Mouse (Mus musculus) ovary, postnatal 10 days (tissue): ENCODE measurements around the gene Gm20388.

Source experiments
- DNase-seq: peaks from one replicate; pipeline ENCODE4 v3.0.0; 2022; ENCODE audit warnings: low spot score

The Gm20388 gene

DNA sequence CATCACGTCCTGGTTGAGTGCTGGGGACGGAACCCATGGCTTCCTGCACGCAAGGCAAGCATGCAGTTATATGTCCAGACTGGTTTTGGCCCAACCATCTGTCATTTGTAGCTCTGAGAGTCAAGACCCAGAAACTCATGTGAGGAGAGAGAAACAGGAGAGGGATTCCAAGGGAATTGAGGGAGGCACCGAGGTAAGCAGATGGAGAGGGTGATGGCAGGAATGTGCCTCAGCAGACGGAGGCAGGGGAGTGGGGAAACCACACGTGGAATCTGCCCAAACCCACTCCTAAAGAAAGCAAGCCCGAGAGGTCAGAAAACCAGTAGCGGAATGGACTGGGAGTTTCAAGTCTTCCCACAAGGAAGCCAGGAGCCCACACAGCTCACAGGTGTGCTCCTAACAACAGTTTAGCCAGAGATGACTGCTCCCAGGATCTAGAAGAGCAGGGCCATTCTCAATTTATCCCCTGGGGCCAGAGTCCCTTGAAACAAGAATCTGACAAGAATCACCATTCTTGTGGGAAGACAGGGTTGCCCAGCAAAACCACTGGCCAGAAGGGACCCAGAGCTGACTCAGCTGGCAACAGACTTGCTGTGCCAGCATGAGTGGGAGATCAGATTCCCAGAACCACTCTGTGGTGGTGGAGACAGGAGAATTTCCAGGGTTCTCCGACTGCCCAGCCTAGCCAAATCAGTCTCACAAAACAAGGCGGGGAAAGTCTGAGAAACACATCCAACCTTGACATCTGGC lies 1772.6 kb downstream of the Gm20388 start:
- no peak for DNase-seq

DNA sequence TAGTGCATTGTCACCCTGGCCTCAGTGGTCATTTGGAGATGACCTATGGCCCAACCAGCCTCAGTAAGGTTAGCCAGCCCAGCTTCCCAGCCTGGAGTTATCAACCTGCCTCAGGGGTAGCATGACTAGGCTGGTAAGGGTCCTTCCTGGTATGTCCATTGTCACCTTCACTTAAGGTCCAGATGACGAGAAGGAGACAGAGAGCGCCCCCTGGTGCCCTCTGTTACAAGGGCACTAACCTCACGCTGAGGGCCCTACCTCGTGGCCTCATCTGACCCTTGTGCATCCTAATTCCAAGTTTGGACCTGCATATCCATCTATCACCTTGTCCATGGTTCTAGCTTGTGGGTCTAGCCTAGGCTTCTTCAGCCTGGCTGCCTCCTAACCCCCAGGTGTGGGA lies 1774.8 kb downstream of the Gm20388 start:
- DNase-seq = no peak

DNA sequence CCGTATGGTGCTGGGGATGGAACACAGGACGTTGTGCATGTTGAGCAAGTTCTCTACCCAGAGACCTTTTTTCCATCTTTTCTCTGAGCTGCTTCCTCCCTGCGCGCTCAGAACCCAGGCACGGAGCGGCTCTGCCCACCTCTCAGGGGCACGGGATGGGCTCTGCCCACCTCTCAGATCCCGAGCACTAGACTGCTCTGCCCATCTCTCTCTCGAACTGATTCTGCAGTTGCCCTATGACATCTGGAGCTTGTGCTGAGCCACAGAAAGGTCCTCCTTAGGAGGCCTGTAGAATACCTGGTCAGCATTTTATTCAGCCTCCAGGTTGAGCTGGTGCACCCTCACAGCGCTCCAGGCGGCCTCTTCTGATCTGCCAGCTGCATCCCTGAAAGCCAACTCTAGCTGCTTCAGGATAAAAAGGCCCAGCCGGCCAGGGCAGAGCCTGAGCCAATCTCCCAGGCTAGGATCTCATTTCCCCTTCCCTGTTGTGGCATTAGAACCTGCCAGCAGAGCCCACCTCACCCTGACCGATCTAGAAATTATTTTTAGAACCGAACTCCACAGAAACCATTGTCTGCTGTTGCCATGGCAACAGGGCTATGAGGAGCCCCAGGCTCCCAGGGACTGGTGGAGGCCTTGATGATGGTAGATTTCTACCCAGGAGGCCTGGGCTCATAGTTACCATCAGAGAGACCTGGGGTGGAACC lies 1777.0 kb downstream of the Gm20388 start:
- no peak for DNase-seq

DNA sequence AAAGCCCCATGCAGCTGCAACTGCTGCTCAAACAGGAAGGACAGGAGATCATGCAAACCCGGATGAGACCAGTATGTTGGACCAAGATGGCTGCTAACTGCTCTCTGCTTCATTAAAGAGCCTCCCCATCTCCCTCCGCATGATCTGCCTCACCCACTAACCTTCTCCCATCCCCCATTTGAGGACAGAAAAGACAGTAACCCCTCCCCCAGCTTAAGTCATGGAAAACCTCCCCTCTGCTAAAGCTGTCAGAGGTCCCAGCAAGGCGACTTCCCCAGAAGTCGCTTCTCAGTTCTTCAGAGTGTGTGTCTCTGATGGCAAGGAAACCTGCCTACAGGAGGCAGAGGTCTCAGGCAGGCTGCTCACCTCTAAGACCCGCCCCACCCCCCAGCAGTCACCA lies 1777.9 kb downstream of the Gm20388 start:
- no peak for DNase-seq

DNA sequence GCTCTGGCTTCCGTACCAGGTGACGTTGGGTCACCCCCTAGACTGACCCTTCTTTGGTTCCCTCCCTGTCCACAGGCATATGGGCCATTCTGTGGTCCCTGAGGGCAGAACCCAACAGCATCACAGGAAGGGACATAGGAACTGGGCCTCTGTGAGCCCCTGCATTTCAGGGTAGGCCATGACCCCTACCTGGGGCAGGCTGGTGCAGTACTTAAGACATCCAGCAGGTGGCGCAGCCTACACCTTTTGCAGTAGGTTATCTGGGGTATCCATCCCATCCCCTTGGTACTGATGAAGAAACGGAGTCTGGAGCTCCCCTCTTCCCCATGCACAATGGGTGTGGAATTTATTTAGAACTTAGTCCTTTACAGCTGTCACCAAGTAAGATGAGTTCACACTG lies 1783.8 kb downstream of the Gm20388 start:
- DNase-seq = no peak

DNA sequence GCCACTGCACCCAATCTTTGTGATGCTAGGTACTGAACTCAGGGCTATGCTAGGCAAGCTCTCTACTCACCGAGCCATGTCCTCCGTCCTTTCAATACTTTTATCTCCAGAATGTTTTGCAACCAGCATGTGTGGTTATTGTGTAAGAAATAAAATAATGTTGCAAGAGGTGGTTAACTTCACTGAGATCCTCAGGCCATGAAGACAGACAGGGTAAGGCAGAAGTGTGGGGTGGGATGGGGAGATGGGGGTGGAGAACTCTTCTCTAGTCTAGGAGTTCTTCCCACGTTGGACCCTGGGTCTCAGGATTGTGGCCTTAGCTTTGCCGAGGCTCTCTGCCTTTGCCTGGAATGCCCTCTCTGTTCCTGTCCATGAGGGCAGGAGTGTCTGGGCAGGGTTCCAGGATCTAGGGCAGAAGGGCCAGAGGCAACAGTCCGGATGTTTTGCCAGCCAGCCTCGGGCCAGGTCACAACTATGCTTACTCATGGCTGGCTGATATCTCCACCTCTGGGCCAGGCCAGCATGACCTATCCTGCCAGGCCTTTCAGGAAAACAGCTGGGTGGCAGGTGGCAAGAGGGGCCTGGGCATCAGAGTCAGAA lies 1785.0 kb downstream of the Gm20388 start:
- DNase-seq = no peak

DNA sequence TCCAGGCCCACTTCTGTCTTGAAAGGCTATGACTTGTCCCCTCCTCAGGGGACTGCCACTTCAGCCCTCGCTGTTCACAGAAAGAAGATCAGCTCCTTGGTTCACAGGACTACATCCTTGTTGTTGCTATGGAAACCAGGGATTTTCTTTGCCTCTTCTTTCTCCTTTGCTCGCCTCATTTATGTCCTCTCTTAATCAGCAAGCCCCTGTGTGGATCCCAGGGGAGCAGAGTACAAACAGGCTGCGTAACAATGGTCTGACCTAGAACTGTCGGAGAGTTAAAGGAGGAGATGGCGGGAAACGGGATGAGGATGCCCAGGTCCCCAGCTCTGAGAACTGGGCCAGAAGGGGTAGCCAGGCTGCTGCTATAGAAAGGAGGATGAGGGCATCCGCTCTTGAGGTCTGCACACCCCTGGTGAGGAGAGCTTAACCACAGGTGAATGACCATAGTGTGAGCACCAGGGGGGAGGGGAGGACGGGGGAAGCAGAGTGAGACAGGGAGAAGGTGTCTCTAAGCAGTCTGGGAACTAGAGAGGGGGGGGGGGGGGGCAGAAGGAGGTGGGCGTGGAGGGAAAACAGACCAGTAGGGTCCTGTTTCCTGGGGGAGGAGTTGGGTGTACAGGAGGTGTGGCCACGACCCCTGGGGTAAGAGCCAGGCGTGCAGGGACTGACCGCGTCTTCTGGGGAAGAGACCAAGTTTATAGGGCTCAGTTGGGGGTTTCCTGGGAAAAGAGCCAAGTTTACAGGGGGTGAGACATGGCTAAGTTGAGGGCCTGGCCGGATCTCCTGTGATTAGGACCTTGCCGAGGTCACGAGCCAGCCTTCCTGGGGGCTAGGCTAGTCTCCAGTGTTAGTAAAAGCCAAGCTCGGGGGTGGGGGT lies 1787.3 kb downstream of the Gm20388 start:
- DNase-seq = no peak

DNA sequence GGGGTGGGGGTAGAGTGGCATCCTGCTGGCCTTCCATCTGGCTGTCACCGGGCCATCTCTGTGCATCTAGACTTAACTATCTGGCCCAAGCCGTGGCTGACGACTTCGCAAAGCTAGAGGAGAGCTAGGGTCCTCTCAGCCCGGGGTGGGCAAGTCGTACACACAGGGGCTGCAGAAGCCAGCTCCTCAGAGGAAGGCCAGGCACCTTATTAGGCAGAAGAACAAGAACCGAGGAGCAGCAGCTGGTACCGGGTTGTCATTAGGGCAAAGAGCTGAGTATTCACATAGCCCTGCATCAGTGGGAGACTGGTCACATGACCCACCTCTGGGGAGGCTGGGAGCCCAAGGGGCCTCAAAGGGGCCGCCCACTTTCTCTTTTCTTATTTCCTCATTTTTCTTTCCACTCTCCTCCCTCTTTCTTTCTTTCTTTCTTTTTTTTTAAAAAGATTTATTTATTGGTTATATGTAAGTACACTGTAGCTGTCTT lies 1788.0 kb downstream of the Gm20388 start:
- no peak for DNase-seq

DNA sequence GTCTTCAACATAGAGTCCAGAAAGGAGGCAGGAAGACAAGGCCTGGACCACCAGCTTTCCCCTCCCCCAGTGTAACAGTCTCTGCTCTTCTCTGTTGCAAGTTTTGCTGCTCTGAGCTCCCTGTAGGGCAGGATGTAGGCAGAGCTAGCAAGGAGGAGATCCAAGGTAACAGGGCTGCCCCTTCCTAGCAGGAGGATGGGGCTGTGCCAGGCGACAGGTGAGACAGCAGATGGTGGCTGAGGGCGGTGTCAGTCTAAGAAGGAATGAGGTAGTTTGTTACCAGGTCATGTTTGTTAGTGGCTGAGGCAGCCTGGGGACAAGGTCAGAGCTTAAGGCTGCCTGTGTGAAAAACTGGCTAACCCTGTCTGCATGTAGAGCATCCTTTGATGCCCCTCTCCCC lies 1789.3 kb downstream of the Gm20388 start:
- DNase-seq = no peak

DNA sequence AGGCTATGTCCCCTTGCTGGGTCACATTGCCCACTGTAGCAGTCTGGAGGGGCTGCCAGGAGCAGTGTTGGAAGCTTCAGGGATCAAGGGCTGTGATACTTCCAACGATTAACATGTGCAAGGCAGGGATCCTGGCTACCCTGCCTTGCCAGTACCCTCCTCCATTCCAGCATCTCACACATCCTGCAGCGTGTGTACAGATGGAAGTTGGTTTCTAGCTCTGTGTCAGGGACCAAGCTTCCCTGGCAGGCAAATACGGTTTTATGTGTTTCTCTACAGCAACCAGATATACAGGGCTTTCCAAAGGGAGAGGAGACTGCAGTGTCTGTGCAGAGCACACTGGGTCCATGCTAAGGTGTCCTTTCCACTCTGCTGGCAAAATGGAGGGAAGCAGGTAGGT lies 1794.5 kb downstream of the Gm20388 start:
- DNase-seq = no peak

DNA sequence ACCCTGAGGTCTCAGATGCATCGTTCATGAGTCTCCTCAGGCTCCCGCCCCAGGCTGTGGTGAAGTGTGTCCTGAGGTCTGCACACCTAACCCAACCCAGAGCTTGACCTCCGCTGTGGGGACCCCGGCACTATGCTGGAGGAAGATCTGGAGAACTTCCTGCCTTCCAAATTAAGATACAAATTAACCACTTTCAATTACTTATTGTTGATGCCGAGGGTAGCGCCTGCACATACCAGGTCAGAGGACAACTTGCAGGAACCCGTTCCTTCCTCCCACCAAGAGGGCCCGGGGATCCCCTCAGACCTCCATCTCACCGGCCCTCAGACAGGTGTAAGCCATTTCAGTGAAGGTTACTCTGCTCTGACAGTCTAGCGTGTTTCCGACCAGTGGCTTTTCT lies 1796.3 kb downstream of the Gm20388 start:
- no peak for DNase-seq

DNA sequence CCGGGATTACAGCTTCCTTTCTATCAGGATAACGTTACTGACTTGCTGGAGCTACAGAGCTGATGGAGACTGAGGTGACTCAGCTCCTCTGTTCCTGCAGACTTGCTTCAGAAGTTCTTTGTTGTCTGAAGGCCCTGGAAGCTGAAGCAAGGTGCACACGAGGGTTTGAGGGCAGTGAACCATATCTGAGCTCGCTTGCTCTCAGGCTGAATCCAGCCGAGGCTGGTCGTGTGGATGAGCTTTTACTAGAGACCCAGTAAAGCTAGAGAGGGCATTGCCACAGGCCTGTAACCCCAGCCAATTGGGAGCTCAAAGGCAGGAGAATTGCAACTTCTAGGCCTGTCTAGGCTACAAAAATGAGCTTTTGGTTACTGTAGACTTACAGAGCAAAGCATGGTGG lies 1797.8 kb downstream of the Gm20388 start:
- no peak for DNase-seq

DNA sequence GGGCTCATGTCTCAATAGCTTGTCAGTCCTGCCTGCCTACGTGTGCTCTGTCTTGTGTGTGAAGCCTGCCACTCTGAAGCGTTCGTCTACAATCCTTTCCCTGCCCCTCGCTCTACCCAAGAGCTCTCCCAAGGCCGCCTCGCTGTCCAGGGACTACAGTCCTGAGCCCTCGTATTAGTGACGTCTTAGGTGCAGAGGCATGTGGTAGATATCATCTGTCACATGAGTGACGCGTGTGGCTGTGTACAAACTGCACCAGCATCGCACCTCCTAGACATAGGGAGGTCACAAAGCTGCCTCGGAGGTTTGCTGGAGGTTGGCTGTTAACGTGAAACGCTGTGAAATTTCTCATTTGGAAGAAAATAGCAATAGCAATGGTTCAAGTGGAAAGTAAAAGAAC lies 1806.9 kb downstream of the Gm20388 start:
- no peak for DNase-seq

DNA sequence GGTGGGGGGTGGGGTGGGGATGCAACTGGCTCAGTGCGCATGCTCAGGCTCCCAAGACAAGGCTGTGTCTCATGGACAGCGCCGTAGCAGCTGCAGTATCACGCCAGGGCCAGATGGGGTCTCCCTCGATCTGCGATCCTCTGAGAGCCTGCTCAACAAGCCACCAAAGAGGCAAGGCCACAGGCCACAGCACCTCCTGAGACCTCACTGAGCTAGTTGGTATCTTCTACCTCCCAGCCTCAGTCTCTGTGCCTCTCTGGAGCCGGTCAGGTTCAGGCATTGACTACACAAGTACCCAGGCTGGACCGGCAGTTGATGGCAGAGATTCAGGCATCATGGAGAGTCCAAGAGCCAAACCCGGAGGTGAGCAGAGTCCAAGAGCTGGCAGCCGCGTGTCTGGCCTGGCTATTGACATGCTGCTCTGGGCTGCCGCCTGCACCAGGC lies 1807.4 kb downstream of the Gm20388 start:
- DNase-seq = peak; percentile 50

DNA sequence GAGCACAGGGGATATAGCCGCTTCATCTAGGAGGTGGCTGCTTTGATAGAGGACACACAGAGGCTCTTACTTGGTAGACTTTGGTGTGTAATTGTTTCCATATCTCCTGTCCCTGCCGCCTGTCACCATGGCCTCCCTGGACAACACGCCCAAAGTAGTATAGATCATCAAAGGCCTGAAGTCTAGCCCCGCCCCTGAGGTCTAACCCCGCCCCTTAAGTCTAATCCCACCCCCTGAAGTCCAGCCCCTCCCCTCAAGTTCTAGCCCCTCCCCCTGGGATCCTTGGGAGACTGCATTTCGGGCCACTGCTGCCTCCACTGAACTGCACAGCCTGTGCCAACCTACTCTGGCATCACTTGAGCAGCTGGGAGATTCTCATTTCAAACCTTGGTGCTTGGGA lies 1808.3 kb downstream of the Gm20388 start:
- no peak for DNase-seq

DNA sequence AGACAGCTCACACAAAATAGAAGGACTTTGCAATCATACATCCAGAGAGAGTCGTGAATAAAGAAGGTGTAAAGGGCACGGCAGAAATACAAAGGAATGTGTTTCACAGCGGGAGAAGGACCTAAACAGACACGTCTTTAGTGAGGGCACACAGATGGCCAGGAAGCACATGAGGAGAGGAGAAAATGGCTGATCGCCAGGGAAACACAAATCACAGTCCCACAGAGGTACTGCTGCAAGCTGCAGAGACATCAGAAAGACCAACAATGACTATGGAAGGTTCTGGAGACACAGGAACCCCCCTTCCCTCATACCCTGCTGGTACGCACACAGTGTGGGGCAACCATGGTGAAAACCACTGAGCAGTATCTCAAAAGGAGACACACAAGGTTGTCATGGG lies 1810.4 kb downstream of the Gm20388 start:
- DNase-seq = no peak

DNA sequence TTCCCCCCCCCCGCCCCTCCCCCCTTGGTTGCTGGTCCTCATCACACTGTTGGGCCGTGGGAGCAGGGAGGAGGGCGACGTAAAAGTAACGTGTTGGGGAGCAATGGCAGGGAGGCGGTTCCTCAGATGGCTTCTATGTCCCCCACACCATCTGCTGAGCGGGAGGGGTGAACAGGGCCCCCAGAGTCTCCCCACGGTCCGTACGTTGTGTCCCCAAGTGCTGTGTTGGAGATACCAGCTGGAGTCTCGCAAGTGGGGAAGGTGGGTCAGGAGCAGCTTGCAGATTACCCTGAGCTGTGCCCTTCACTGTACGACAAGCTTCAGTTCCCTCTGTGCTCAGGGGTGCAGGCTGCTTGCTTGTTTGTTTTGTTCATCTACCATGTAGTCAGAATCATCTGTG lies 1813.2 kb downstream of the Gm20388 start:
- no peak for DNase-seq

DNA sequence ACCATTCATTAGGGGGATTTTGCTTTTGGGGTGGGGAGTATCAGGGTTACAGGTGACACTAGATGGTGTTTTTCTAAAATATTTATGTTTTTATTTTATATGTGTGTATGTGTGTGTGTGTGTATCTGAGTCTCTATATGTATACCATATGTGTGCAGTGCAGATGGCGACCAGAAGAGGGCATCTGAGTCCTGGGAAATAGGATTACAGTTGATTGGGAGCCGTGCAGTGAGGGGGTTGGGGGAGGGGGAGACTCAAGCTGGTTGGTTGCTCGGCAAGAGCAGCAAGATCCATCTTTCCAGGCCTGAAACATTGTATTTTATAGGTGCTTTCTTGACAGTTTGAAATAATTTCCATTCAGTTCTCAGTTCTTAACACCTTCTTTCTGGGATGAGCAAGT lies 1816.5 kb downstream of the Gm20388 start:
- no peak for DNase-seq

DNA sequence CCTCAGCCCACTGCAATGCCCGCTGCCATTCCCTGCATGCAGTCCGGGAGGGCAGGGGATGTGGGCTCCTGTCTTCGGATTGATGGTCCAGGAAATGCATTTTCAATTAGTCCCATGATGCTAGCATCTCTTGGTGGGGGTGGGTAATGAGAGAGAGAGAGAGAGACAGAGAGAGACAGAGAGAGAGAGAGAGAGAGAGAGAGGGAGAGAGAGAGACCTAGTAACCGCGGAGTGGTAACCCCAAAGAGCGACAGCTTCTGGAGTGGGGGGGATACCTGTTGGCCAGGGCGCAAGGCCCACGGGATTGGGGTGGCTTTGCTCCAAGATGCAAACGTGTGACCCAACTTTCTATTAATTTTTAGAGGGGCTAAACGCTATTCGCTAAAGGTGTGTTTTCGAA lies 1818.7 kb downstream of the Gm20388 start, which contains the start of gene Jph3:
Gene Jph3 (plus strand): TSS at position 301 of the 400 bp plus-strand sequence.
- no peak for DNase-seq

DNA sequence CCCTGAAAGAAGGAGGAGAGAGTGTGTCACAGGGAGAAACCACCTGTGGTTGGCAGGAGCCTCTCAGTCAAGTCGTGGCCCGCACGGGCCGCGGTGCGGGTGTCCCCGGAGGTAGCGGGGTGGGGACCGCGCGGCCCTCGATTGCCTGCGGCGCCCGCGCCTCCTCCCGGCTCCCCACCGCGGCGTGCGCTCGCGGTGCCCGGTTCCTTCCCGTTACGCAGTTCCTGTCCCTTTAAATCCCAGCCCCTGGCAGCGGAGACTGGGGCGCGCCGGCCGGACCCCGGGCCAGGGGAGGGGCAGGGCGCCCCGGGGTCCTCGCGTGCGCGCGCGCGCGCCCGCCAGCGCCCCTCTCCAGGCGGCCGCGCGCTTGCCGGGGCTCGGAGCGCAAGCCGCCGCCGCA lies 1819.1 kb downstream of the Gm20388 start:
- no peak for DNase-seq

DNA sequence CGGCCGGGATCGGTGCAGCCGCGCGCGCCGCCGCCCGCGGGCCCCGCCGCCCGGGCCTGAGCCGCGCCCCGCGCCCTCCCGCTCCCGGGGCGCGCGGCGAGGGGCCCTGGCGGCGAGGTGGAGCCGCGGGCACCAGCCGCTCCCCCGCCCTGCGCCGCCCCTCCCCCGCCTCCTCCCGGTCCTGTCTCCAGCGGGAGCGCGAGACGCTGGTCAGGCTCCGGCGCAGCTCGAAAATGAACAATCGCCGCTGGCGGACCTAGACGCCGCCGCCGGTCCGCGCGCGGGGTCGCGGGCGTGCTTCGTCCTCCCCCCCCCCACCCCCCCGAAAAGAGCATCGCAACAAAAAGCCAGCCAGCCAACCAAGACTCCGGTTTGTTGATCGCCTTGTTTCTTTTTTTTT lies 1819.5 kb downstream of the Gm20388 start:
- DNase-seq = no peak

DNA sequence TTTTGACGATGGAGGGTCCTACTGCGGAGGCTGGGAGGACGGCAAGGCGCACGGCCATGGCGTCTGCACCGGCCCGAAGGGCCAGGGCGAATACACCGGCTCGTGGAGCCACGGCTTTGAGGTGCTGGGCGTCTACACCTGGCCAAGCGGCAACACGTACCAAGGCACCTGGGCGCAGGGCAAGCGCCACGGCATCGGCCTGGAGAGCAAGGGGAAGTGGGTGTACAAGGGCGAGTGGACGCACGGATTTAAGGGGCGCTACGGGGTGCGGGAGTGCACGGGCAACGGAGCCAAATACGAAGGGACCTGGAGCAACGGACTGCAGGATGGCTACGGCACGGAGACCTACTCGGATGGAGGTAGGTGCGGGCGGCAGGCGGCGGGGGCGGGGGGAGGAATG lies 1820.0 kb downstream of the Gm20388 start:
- no peak for DNase-seq
